Mouse (Mus musculus) liver, embryonic 13.5 days (tissue): ENCODE measurements around the gene Kcnab1. TPM values are rescaled to one million over a fixed set of nuclear protein-coding genes. Genes with fewer than 3 reads are reported as not detected.

Experiments used
- ATAC-seq: fragments of 200-750 bp; cut with Nextera tagmentation; 2 replicates; pipeline ENCODE4 v1.8.0; 2017; ENCODE audit warnings: low read depth, mild to moderate bottlenecking, moderate number of reproducible peaks, moderate library complexity
- DNase-seq: peaks from one replicate; pipeline ENCODE4 v3.0.0; 2022
- H3K27ac ChIP-seq: fragments of 300-500 bp; sonication (generic); 2 replicates; pipeline ENCODE4 v1.5.1; 2015; ENCODE audit warnings: moderate library complexity, mild to moderate bottlenecking, inconsistent platforms
- H3K27me3 ChIP-seq: fragments of 300-500 bp; sonication (generic); 2 replicates; pipeline ENCODE4 v1.6.1; 2015; ENCODE audit warnings: mild to moderate bottlenecking, inconsistent platforms
- H3K36me3 ChIP-seq: fragments of 300-500 bp; sonication (generic); 2 replicates; pipeline ENCODE4 v1.6.1; 2015; ENCODE audit warnings: mild to moderate bottlenecking, inconsistent platforms
- H3K4me1 ChIP-seq: fragments of 300-500 bp; sonication (generic); replicated peaks from 2 replicates; pipeline ENCODE4 v1.6.1; 2015; ENCODE audit warnings: inconsistent platforms
- H3K4me2 ChIP-seq: fragments of 300-500 bp; sonication (generic); 2 replicates; pipeline ENCODE4 v1.6.1; 2015; ENCODE audit warnings: inconsistent platforms, mild to moderate bottlenecking, moderate library complexity
- H3K4me3 ChIP-seq: fragments of 300-500 bp; sonication (generic); replicated peaks from 2 replicates; pipeline ENCODE4 v1.5.1; 2015; ENCODE audit warnings: mild to moderate bottlenecking, inconsistent platforms
- H3K9ac ChIP-seq: fragments of 300-500 bp; sonication (generic); 2 replicates; pipeline ENCODE4 v1.6.1; 2015; ENCODE audit warnings: mild to moderate bottlenecking, inconsistent platforms
- H3K9me3 ChIP-seq: fragments of 300-500 bp; sonication (generic); replicated peaks from 2 replicates; pipeline ENCODE4 v1.6.1; 2016; ENCODE audit warnings: inconsistent platforms
- WGBS: fragments of 180-500 bp; shearing (Covaris S2); methylation state at CpG from one replicate; pipeline ENCODE4 v1.1.7; 2015; ENCODE audit not compliant: insufficient replicate concordance; 5-methylcytosine and 5-hydroxymethylcytosine counted together
- polyA plus RNA-seq: library from polyadenylated mRNA; unstranded; fragments of >200 nt; fragmentation: Nextera tagmentation; extraction: Ambion mirVana; gene quantifications from 2 replicates; pipeline ENCODE4 v1.2.1, GENCODE M21; 2015

Kcnab1 gene
- polyA plus RNA-seq, 1 experiment from 2014 or later = 0.96 TPM

- Histone ChIP-seq H3K27me3 (no peaks in the 10 kb centered on the region), H3K36me3 (no peaks in the 10 kb centered on the region), H3K4me2 (no peak overlapping the region), H3K4me1 (no peaks in the 10 kb centered on the region), H3K4me3 (no peak overlapping the region), H3K27ac (no peak overlapping the region), H3K9me3 (no peaks in the 10 kb centered on the region), H3K9ac (no peak overlapping the region)
- ATAC-seq = no peak
- no peak for DNase-seq
- 56% methylated on average over 7 of the region's 7 CpGs for WGBS
These were observed 210.2 kb downstream of the Kcnab1 start for GRCm38 (mm10) chr3:65319248-65320008.

- no peak overlapping the region for H3K4me2 ChIP-seq
- H3K9me3 ChIP-seq = no peaks in the 10 kb centered on the region
- H3K4me1 ChIP-seq = no peaks in the 10 kb centered on the region
- DNase-seq (no peak), ATAC-seq (no peak)
- WGBS = 66% methylated on average over 4 of the region's 4 CpGs
- no peaks in the 10 kb centered on the region for H3K27me3 ChIP-seq
- H3K36me3 ChIP-seq = no peaks in the 10 kb centered on the region
- H3K27ac ChIP-seq = no peak overlapping the region
- H3K9ac ChIP-seq = no peak overlapping the region
- H3K4me3 ChIP-seq = no peak overlapping the region
These were observed 211.8 kb downstream of the Kcnab1 start for GRCm38 (mm10) chr3:65320990-65321389.

- Histone ChIP-seq H3K4me2 (no peak overlapping the region), H3K4me3 (no peak overlapping the region), H3K4me1 (no peaks in the 10 kb centered on the region), H3K36me3 (no peaks in the 10 kb centered on the region), H3K27me3 (no peaks in the 10 kb centered on the region), H3K9me3 (no peaks in the 10 kb centered on the region), H3K9ac (no peak overlapping the region), H3K27ac (no peak overlapping the region)
- WGBS = 77% methylated on average over 14 of the region's 14 CpGs
- no peak for DNase-seq
- no peak for ATAC-seq
These were observed 213.0 kb downstream of the Kcnab1 start for GRCm38 (mm10) chr3:65321981-65322779.

GRCm38 (mm10) chr3:65325254-65325653 is 216.1 kb downstream of the Kcnab1 start:
- H3K9ac ChIP-seq = no peak overlapping the region
- H3K9me3 ChIP-seq = no peaks in the 10 kb centered on the region
- H3K4me1 ChIP-seq = no peaks in the 10 kb centered on the region
- no peak overlapping the region for H3K27ac ChIP-seq
- H3K27me3 ChIP-seq = no peaks in the 10 kb centered on the region
- H3K36me3 ChIP-seq = no peaks in the 10 kb centered on the region
- no peak for DNase-seq
- H3K4me3 ChIP-seq = no peak overlapping the region
- no peak for ATAC-seq
- 48% methylated on average over 3 of the region's 3 CpGs for WGBS
- H3K4me2 ChIP-seq = no peak overlapping the region

- no peak overlapping the region for H3K9ac ChIP-seq
- no peak overlapping the region for H3K27ac ChIP-seq
- DNase-seq = no peak
- no peak overlapping the region for H3K4me2 ChIP-seq
- no peak for ATAC-seq
- H3K4me1 ChIP-seq = no peaks in the 10 kb centered on the region
- H3K4me3 ChIP-seq = no peak overlapping the region
- 76% methylated on average over 4 of the region's 4 CpGs for WGBS
- H3K27me3 ChIP-seq = no peaks in the 10 kb centered on the region
- H3K36me3 ChIP-seq = no peaks in the 10 kb centered on the region
- H3K9me3 ChIP-seq = no peaks in the 10 kb centered on the region
These were observed 219.6 kb downstream of the Kcnab1 start for GRCm38 (mm10) chr3:65328814-65329213.

- WGBS = 70% methylated on average over 10 of the region's 10 CpGs
These were observed 228.8 kb downstream of the Kcnab1 start for GRCm38 (mm10) chr3:65337835-65338464.

GRCm38 (mm10) chr3:65340173-65340951 is 231.2 kb downstream of the Kcnab1 start:
- Histone ChIP-seq H3K27me3 (no peaks in the 10 kb centered on the region), H3K9ac (no peak overlapping the region), H3K36me3 (no peaks in the 10 kb centered on the region), H3K4me2 (no peak overlapping the region), H3K4me3 (no peak overlapping the region), H3K9me3 (no peaks in the 10 kb centered on the region), H3K4me1 (no peaks in the 10 kb centered on the region), H3K27ac (no peak overlapping the region)
- 61% methylated on average over 5 of the region's 5 CpGs for WGBS
- ATAC-seq (no peak), DNase-seq (no peak)

More at GRCm38 (mm10) chr3:65337835-65338464, 228.8 kb downstream of the Kcnab1 start:
- H3K4me2 ChIP-seq = no peak overlapping the region
- DNase-seq = no peak
- no peaks in the 10 kb centered on the region for H3K4me1 ChIP-seq
- no peak overlapping the region for H3K4me3 ChIP-seq
- no peaks in the 10 kb centered on the region for H3K27me3 ChIP-seq
- no peaks in the 10 kb centered on the region for H3K9me3 ChIP-seq
- no peak overlapping the region for H3K27ac ChIP-seq
- no peak overlapping the region for H3K9ac ChIP-seq
- H3K36me3 ChIP-seq = no peaks in the 10 kb centered on the region
- ATAC-seq = no peak

- no peak for ATAC-seq
- Histone ChIP-seq H3K27me3 (no peaks in the 10 kb centered on the region), H3K4me1 (no peaks in the 10 kb centered on the region), H3K4me2 (no peak overlapping the region), H3K9me3 (no peaks in the 10 kb centered on the region), H3K9ac (no peak overlapping the region), H3K4me3 (no peak overlapping the region), H3K27ac (no peak overlapping the region), H3K36me3 (no peaks in the 10 kb centered on the region)
- 77% methylated on average over 1 of the region's 1 CpGs for WGBS
- no peak for DNase-seq
These were observed 237.0 kb downstream of the Kcnab1 start for GRCm38 (mm10) chr3:65346176-65346575.

- 32% methylated on average over 4 of the region's 4 CpGs for WGBS
- Histone ChIP-seq H3K9me3 (no peaks in the 10 kb centered on the region), H3K36me3 (no peaks in the 10 kb centered on the region), H3K4me2 (no peak overlapping the region), H3K4me1 (peaks cover 6% of the 10 kb centered on the region; the same call in 1 of the 2 replicates), H3K27ac (no peak overlapping the region), H3K27me3 (no peaks in the 10 kb centered on the region), H3K9ac (no peak overlapping the region), H3K4me3 (no peak overlapping the region)
- DNase-seq (no peak), ATAC-seq (no peak; the same call in 1 of the 2 replicates)
These were observed 243.3 kb downstream of the Kcnab1 start for GRCm38 (mm10) chr3:65352278-65353127.

GRCm38 (mm10) chr3:65353263-65354037 is 244.3 kb downstream of the Kcnab1 start:
- ATAC-seq (no peak), DNase-seq (no peak)
- no peaks in the 10 kb centered on the region for H3K36me3 ChIP-seq
- no peak overlapping the region for H3K4me2 ChIP-seq
- H3K9me3 ChIP-seq = no peaks in the 10 kb centered on the region
- H3K4me3 ChIP-seq = no peak overlapping the region
- peaks cover 6% of the 10 kb centered on the region; the same call in 1 of the 2 replicates for H3K4me1 ChIP-seq
- no peaks in the 10 kb centered on the region for H3K27me3 ChIP-seq
- no peak overlapping the region for H3K27ac ChIP-seq
- no peak overlapping the region for H3K9ac ChIP-seq
- WGBS = 56% methylated on average over 10 of the region's 10 CpGs
